Mouse (Mus musculus) adrenal gland, postnatal 25 days (tissue): ENCODE data around the gene Psmb10. TPM values are rescaled to one million over a fixed set of nuclear protein-coding genes. Genes with fewer than 3 reads are reported as not detected.

Experiments used
- microRNA-seq, 2 experiments: library from miRNA; unstranded; fragments of <30 nt; microRNA quantifications; one replicate each; pipeline ENCODE4 v1.2.0; 2021
- total RNA-seq: library from RNA; stranded (reverse); gene quantifications from 2 replicates; pipeline ENCODE4 v1.2.3, GENCODE M21; 2021

Gene Psmb10
- total RNA-seq, 1 experiment from 2014 or later, result 74.9 TPM

Small RNA genes within 50 kb of the gene (microRNA-seq; reads per million reads assigned to microRNA genes)
- gene Mir7074, result 0.34 to 0.36 reads per million in 2 experiments

Other genes with a start within 250 kb of the Psmb10 start
- gene Acd, start 237.3 kb downstream of the Psmb10 start, total RNA-seq, result 20.9 and 26.3 TPM in 2 replicates
- gene Pard6a, start 237.3 kb downstream of the Psmb10 start, total RNA-seq, result 10.1 and 10.4 TPM in 2 replicates
- gene 4933405L10Rik, start 230.8 kb downstream of the Psmb10 start, total RNA-seq, result not detected in 2 replicates
- 4.0 and 7.7 TPM in 2 replicates for gene Enkd1, start 230.2 kb downstream of the Psmb10 start, total RNA-seq
- 9.3 and 9.6 TPM in 2 replicates for gene Gfod2, start 179.8 kb downstream of the Psmb10 start, total RNA-seq
- 25.4 and 29.5 TPM in 2 replicates for gene Ranbp10, start 111.1 kb downstream of the Psmb10 start, total RNA-seq
- not detected in 2 replicates for gene Tsnaxip1, start 110.7 kb downstream of the Psmb10 start, total RNA-seq
- 7.5 and 9.2 TPM in 2 replicates for gene Cenpt, start 85.2 kb downstream of the Psmb10 start, total RNA-seq
- 38.0 and 40.1 TPM in 2 replicates for gene Thap11, start 83.3 kb downstream of the Psmb10 start, total RNA-seq
- 36.3 and 56.0 TPM in 2 replicates for gene Nutf2, start 77.9 kb downstream of the Psmb10 start, total RNA-seq
- gene Edc4, start 57.6 kb downstream of the Psmb10 start, total RNA-seq, result 33.5 and 38.6 TPM in 2 replicates
- gene Nrn1l, start 44.9 kb downstream of the Psmb10 start, total RNA-seq, result 1.9 TPM in 1 of 2 replicates, not detected in the other
- 32.3 and 38.1 TPM in 2 replicates for gene Pskh1, start 38.0 kb downstream of the Psmb10 start, total RNA-seq
- gene Ctrl, start 4.6 kb downstream of the Psmb10 start, total RNA-seq, result 0.91 TPM in 1 of 2 replicates, not detected in the other
- gene Lcat, start 4.9 kb upstream of the Psmb10 start, total RNA-seq, result 1.9 and 7.7 TPM in 2 replicates
- 40.6 and 43.5 TPM in 2 replicates for gene Slc12a4, start 27.7 kb upstream of the Psmb10 start, total RNA-seq
- gene Dpep3, start 41.0 kb upstream of the Psmb10 start, total RNA-seq, result not detected in 2 replicates
- 12.5 and 16.8 TPM in 2 replicates for gene Dus2, start 52.9 kb upstream of the Psmb10 start, total RNA-seq
- gene Dpep2nb, start 67.5 kb upstream of the Psmb10 start, total RNA-seq, result not detected in 2 replicates
- gene Ddx28, start 73.4 kb upstream of the Psmb10 start, total RNA-seq, result 14.7 and 17.9 TPM in 2 replicates
- gene Nfatc3, start 120.4 kb upstream of the Psmb10 start, total RNA-seq, result 54.9 TPM in 2 replicates
- 2.0 and 3.9 TPM in 2 replicates for gene Esrp2, start 198.5 kb upstream of the Psmb10 start, total RNA-seq
- 27.6 and 27.7 TPM in 2 replicates for gene Pla2g15, start 212.0 kb upstream of the Psmb10 start, total RNA-seq
- 25.6 and 29.0 TPM in 2 replicates for gene Slc7a6, start 230.4 kb upstream of the Psmb10 start, total RNA-seq